Mouse (Mus musculus) heart, postnatal 0 days (tissue): Measurements from ENCODE around the gene Wnt7b.

Source experiments
- CTCF ChIP-seq: IDR thresholded peaks from 2 replicates; pipeline ENCODE4 v1.5.1; 2016; ENCODE audit warnings: antibody characterized with exemption, control low read depth, low read depth
- EP300 ChIP-seq: IDR thresholded peaks from 2 replicates; pipeline ENCODE4 v1.6.1; 2016; ENCODE audit warnings: antibody characterized with exemption, low read depth

GRCm38 (mm10) chr15:85580483-85580882 lies 1.8 kb downstream of the Wnt7b start:
- TF ChIP-seq CTCF (no peak), EP300 (no peak)
